Mouse (Mus musculus) intestine, postnatal 0 days (tissue): ENCODE measurements at regions not wholly inside any gene's neighbourhood (a gene's known extent, or its start where the extent isn't known, plus 50 kb on each side); places are given as distances from the start of the nearest gene placed in this dataset.

Experiments
- ATAC-seq: fragments of 200-750 bp; cut with Nextera tagmentation; 2 replicates; pipeline ENCODE4 v1.8.0; 2017; ENCODE audit warnings: mild to moderate bottlenecking, moderate TSS enrichment, moderate library complexity
- H3K27ac ChIP-seq: fragments of 300-500 bp; sonication (generic); 2 replicates; pipeline ENCODE4 v1.5.1; 2014; ENCODE audit warnings: mild to moderate bottlenecking, low read depth, low read length, moderate library complexity
- H3K27me3 ChIP-seq: fragments of 300-500 bp; sonication (generic); replicated peaks from 2 replicates; pipeline ENCODE4 v1.6.1; 2014; ENCODE audit warnings: low read length, mixed read lengths; ENCODE audit not compliant: control insufficient read depth, insufficient read depth
- H3K36me3 ChIP-seq: fragments of 300-500 bp; sonication (generic); 2 replicates; pipeline ENCODE4 v1.6.1; 2014; ENCODE audit warnings: mild to moderate bottlenecking, moderate library complexity; ENCODE audit not compliant: control insufficient read depth, insufficient read depth
- H3K4me1 ChIP-seq: fragments of 300-500 bp; sonication (generic); replicated peaks from 2 replicates; pipeline ENCODE4 v1.6.1; 2014; ENCODE audit warnings: antibody characterized with exemption, low read length, mixed read lengths; ENCODE audit not compliant: control insufficient read depth, insufficient read depth
- H3K4me2 ChIP-seq: fragments of 300-500 bp; sonication (generic); replicated peaks from 2 replicates; pipeline ENCODE4 v1.6.1; 2014; ENCODE audit warnings: low read depth, mild to moderate bottlenecking, moderate library complexity
- H3K4me3 ChIP-seq: fragments of 300-500 bp; sonication (generic); 2 replicates; pipeline ENCODE4 v1.5.1; 2014; ENCODE audit warnings: low read depth, low read length
- H3K9ac ChIP-seq: fragments of 300-500 bp; sonication (generic); 2 replicates; pipeline ENCODE4 v1.6.1; 2014; ENCODE audit warnings: mild to moderate bottlenecking, low read depth, low read length
- H3K9me3 ChIP-seq: fragments of 300-500 bp; sonication (generic); 2 replicates; pipeline ENCODE4 v1.6.1; 2016; ENCODE audit warnings: mixed run types; ENCODE audit not compliant: control insufficient read depth
- CTCF ChIP-seq: sonication (generic); IDR thresholded peaks from 2 replicates; pipeline ENCODE4 v1.5.1; 2016; ENCODE audit warnings: low read depth, mild to moderate bottlenecking, control low read depth, antibody characterized with exemption, moderate library complexity
- WGBS: fragments of 180-500 bp; shearing (Covaris S2); extraction: QIAGEN DNeasy Blood & Tissue Kit; methylation state at CpG from one replicate; pipeline ENCODE4 v1.1.7; 2014; 5-methylcytosine and 5-hydroxymethylcytosine counted together

DNA sequence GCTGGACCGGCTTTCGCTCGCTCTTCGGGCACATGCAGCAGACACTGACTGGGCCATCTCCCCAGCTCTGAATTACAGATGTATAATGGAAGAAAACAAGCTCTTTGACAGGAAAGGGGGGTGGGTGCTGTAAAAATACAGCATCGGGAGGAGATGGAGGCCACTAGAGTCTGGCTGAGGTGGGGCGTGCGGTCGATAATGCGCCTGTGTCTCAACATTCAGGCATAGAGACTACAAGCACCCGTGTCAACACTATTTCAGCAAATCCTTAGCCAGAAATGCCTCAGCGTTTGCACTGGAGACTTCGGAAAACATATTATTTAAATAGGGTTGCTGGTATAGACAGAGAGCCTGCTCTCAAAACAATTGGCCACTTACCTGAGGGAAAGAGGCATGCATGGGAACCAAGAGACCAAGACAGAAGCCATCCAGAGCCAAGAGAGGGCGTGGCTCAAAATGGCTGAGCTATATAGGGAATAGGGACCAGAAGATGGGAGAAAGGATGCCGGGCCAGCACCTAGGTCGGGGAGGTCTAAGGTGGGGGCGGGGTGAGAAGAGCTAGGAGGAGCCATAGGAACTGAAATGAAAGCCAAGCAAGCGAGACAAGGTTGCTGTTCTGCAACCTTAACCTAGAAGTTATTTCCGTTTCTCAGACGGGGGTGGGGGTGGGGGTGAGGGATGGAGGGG, 96.7 kb upstream of the Fam174b start:
- 86% methylated on average over 19 of the region's 19 CpGs for WGBS
- Histone ChIP-seq H3K36me3 (no peaks in the 10 kb centered on the region), H3K4me2 (no peak overlapping the region), H3K4me3 (no peak overlapping the region), H3K9me3 (no peaks in the 10 kb centered on the region), H3K9ac (no peak overlapping the region), H3K27me3 (no peaks in the 10 kb centered on the region), H3K4me1 (no peaks in the 10 kb centered on the region), H3K27ac (no peak overlapping the region)
- ATAC-seq = no peak
- TF ChIP-seq CTCF = no peak

DNA sequence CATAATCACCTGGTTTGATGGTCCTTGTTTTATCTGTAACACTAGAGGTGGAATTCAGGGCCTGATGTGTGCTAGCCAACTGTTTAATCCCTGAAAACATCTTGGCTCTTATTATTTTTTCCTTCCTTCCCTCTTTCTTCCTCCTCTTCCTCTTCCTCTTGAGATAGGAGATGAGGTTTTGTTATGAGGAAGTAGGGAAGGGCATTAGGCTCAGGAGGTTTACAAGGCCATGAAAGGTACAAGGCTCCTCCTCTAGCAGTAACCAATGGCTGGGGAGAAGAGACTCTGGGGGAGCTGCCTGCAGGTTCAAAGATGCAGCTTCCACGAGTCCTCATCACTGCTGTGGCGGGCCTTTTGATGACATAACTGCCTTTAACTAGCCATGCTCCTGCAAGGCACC, 98.6 kb upstream of the Chd2 start:
- H3K4me2 ChIP-seq = no peak overlapping the region
- no peaks in the 10 kb centered on the region for H3K9me3 ChIP-seq
- H3K27ac ChIP-seq = no peak overlapping the region
- H3K36me3 ChIP-seq = no peaks in the 10 kb centered on the region
- H3K9ac ChIP-seq = no peak overlapping the region
- no peak for ATAC-seq
- no peak for TF ChIP-seq CTCF
- H3K4me3 ChIP-seq = no peak overlapping the region
- WGBS = 62% methylated on average over 2 of the region's 2 CpGs
- H3K4me1 ChIP-seq = no peaks in the 10 kb centered on the region
- H3K27me3 ChIP-seq = no peaks in the 10 kb centered on the region

DNA sequence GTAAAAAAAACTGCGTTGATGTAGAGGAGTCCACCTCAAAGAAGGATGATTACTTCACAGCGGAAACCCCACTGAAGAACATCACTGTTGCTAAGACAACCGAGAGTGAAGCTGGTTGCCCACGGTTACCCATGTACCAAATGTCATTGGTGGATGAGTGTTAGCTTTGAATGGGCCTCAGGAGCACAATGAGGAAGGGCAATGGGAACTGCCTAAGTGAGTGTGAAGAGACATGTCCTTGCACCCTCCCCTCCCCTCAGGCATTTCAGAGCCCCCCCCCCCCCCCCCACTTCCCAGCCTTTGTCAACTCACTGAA, 96.1 kb upstream of the Chd2 start:
- Histone ChIP-seq H3K4me3 (no peak overlapping the region), H3K4me2 (no peak overlapping the region), H3K36me3 (no peaks in the 10 kb centered on the region), H3K27ac (no peak overlapping the region), H3K4me1 (no peaks in the 10 kb centered on the region), H3K9me3 (no peaks in the 10 kb centered on the region), H3K9ac (no peak overlapping the region), H3K27me3 (no peaks in the 10 kb centered on the region)
- 76% methylated on average over 4 of the region's 4 CpGs for WGBS
- no peak for TF ChIP-seq CTCF
- no peak for ATAC-seq

DNA sequence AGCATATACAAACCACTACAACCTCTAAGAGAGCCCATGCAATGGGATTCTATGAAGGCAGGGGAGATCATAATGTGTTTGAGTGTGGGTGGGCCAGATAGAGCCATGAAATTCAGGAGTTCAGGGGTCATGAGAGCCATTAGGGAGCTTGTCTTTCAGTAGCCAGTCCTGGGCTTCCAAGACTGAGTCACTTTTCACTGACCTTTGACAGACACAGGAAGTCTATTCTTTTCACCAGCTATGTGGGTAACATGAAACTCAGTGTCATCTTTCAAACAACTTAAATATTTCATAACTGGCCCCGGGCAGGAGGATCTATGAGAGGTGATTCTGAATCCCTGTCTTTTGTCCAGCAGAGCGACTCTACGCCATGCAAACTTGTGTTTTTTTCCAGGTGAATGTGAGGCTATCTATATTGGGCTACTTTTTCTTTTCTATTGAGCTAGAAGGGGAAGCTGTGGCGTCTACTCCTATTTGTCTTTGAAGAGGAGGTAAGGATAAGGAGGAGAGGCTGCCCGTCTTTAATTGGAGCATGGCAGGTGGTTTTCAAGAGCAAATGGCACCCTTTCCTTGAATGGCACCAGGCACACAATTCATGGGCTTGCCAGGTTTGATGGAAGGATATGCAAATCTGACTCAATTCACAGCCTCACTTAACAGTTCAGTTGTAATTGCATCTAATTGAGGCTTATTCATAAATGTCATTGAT, 95.6 kb upstream of the Chd2 start:
- Histone ChIP-seq H3K4me1 (no peaks in the 10 kb centered on the region), H3K36me3 (no peaks in the 10 kb centered on the region), H3K9ac (no peak overlapping the region), H3K27me3 (no peaks in the 10 kb centered on the region), H3K27ac (no peak overlapping the region), H3K4me2 (no peak overlapping the region), H3K9me3 (no peaks in the 10 kb centered on the region), H3K4me3 (no peak overlapping the region)
- TF ChIP-seq CTCF = no peak
- no peak for ATAC-seq
- WGBS = 74% methylated on average over 5 of the region's 5 CpGs

DNA sequence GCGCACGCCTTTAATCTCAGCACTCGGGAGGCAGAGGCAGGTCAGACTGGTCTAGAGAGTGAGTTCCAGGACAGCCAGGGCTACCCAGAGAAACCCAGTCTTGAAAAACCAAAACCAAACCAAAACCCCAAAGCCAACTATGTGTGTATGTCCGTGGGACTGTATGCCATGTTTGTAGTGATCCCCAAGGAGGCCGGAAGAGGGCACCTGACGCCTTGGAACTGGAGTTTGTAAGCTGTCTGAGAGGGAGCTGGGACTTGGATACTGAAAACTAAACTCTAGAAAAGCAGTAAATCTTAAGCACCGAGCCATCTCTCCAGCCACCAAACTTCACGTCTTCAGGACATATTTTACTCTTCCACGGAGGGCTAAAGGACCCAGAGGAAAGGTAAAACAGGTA, 93.8 kb upstream of the Chd2 start:
- WGBS = 91% methylated on average over 9 of the region's 9 CpGs
- Histone ChIP-seq H3K27ac (no peak overlapping the region), H3K9ac (no peak overlapping the region), H3K4me1 (no peaks in the 10 kb centered on the region), H3K9me3 (no peaks in the 10 kb centered on the region), H3K27me3 (no peaks in the 10 kb centered on the region), H3K4me3 (no peak overlapping the region), H3K4me2 (no peak overlapping the region), H3K36me3 (no peaks in the 10 kb centered on the region)
- no peak for TF ChIP-seq CTCF
- ATAC-seq = no peak

DNA sequence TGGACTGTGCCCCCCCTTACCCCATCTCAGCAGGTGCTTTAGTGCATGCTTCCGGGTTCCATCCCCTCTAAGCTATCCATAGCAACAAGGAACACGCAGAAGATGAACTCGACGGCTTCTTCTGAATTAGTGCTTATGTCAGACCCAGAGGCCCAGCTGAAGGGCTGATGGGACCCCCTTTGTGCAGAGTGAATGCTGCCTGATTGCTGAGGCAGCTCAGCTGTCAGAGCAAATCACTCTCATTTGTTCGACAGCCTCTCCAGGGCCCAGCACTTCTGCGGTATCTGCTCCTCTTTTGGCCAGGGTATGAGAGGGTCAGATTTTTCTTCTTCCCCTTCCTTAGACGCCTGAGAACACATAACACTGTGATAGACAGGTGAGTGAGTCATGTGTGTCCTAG, 89.2 kb upstream of the Chd2 start:
- ATAC-seq = no peak
- no peak overlapping the region for H3K27ac ChIP-seq
- H3K9ac ChIP-seq = no peak overlapping the region
- no peaks in the 10 kb centered on the region for H3K36me3 ChIP-seq
- WGBS = 67% methylated on average over 7 of the region's 7 CpGs
- H3K4me2 ChIP-seq = no peak overlapping the region
- no peaks in the 10 kb centered on the region; the same call in 1 of the 2 replicates for H3K4me1 ChIP-seq
- no peak overlapping the region for H3K4me3 ChIP-seq
- no peaks in the 10 kb centered on the region for H3K27me3 ChIP-seq
- no peak for TF ChIP-seq CTCF
- H3K9me3 ChIP-seq = no peaks in the 10 kb centered on the region
